Mouse (Mus musculus) cerebellum, adult 18-20 months (tissue): ENCODE measurements at regions not wholly inside any gene's neighbourhood (a gene's known extent, or its start where the extent isn't known, plus 50 kb on each side); places are given as distances from the start of the nearest gene placed in this dataset.

Experiments
- DNase-seq, 2 experiments: peaks; one replicate each; pipeline ENCODE4 v3.0.0; 2021

GRCm38 (mm10) chr10:91734691-91735090, 553.6 kb upstream of the Tmpo start:
- DNase-seq, result no peak

DNA sequence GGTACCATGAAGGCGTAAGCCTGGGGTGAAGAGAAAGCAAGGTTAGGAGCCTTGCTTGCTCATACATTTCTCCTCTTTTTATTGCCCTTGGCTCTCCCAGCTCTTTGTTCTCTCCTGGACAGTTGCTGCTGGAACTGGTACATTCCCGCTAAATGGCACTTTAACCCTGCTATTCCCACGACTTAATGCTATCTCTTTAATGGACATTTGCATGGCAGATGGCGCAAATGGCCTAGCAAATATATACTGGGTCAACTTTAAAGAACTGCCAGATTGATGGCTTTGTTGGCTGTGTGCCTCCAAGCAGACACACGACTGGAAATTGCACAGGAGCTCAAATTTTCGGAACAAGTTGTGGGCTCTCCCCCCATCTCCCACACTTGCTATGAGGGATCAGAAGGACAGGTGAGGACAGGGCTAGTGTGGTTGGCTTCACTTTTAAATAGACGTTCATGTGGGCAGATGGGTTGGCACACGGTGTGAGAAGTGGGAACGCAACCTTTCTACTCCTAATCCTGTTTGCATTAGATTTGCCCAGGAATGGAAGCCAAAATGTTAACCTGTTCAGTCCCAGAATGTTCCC, 551.0 kb upstream of the Tmpo start:
- DNase-seq, result no peak

- no peak for DNase-seq
Measured at GRCm38 (mm10) chr10:91730062-91730461, 548.9 kb upstream of the Tmpo start.

- peak; percentile 61 to 78 for DNase-seq
Measured at GRCm38 (mm10) chr10:91719561-91720371, 538.7 kb upstream of the Tmpo start.

DNA sequence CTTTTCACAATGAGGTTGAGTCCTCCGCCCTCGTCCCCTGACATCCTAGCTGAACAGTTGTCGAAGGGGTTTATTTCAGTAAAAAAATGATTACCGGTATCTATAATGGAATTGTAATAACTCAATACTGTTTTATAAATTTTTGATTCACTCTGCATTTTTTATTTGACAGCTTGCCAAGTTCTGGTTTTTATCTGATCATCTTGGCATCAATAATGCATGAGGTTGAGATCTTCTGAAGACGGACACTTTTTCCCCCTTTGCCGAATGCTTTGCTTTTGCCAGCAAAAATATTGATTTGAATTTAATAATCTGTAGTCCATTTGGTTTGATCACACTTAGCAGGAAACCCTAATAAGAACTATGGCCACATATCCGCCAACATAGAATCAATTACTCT, 535.5 kb upstream of the Tmpo start:
- no peak for DNase-seq

DNA sequence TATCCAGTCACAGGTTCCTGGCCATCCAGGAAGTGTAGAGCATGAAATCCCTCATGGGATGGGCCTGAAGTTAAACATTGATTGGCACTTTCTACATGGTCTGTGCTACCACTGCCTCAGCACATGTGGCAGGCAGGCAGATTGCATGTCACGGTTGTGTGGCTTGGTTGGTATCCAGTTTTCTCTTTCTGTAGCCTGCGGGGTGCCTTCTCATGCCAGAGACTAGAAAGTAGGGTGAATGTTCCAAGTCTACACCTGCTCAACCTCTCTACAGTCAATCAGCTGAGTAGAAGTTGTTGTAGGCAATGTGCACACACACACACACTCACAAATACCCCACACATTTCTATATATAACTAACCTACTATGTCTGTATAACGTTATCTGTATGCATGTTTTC, 533.5 kb upstream of the Tmpo start:
- DNase-seq, result no peak

DNA sequence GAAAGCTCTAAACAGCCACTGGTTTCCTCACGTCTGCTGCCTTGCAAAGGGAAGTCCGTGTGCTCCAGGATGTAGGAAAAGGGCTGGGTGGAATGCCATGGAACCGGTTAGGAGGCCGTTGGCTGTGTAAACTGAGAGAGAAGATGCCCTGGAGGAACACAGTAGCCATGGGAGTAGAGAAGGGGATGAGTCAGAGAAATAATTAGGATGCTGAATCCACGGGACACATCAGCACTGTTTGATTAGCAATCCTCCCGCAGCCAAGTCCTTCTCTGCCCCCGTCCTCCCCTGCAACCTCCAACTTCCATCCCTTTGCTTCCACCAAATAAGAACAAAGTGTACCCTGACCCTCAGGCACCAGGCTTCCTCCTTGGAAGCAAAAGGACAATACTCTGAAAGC, 532.4 kb upstream of the Tmpo start:
- no peak for DNase-seq

DNA sequence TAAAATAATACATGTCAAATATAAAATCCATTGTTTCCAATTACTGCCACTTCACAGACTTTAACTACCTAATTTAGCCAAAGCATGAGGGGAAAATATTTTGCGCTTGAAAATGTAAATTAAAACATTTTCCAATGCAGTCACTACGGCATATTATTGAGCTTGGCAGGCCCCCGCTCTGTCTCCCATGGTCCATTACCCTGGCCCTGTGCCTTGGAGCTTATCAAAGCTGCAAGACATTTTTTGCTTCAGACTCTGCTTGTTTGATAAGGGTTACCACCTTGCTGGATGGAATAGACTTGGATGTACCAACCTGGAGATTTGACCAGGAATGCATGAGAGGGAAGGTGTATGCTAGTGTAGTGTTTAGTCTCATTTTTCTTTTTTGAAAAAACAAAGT, 525.7 kb upstream of the Tmpo start:
- no peak for DNase-seq

DNA sequence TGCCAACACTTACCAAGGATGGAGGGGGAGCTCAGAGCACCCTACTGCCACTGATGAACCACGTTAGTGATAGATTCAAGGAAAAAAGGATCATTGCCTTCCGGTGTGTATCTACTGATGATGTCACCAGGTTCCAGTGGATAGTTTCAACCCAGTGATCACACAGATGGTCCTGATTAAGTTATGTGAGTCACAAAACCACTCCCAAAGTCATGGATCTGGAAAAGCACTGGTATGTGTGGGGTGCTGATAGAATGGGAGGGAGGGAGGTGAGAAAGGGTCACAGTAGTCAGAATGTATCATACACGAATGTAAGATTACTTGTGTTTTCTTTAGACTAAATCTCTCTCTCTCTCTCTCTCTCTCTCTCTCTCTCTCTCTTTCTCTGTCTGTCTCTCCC, 523.6 kb upstream of the Tmpo start:
- no peak for DNase-seq

- DNase-seq, result no peak
Measured at GRCm38 (mm10) chr10:91701822-91702221, 520.7 kb upstream of the Tmpo start.

DNA sequence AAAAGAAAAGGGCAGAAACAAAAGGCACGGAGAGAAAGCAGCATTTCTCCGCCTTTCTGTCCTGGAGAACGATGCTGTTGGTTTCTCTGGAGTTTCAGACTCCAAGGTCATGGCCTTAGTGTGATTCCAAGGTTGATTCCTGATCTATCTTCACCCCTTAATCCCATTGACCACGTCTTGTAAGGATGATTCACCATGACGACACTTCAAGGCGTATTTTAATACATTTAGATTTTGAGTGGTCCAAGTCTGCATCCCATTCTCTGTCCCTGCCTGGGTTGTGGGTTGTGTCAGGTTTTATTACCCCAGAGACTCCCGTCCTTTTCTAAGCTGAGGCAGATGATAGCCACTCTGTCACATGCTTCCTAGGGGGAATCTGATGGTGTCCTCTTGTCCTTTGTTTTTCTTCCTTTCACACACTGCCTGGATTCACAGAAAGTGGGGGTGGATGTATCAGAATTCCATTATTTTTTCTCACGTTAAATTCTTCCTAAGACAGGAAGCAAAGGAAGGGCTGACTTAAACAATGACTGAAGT, 505.0 kb upstream of the Tmpo start:
- no peak for DNase-seq

GRCm38 (mm10) chr10:91685164-91686027, 504.3 kb upstream of the Tmpo start:
- DNase-seq, result no peak

DNA sequence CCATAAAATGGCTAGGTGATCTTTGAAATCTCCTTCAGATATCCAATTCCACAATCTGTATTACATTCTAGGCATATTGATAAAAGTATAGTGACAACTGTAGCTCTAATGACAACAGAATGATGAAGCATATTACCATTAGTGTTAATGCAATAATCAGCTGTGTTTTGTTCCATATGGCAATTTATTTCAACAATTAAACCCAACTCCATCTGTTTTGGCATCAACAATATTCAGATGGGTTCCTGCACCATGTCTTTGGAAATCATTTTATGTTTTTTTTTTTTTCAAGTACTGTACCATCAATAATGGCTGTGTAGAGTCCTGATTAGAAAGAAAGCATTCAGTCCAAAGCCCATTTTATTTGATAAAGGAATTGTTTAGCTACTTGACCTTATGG, 498.5 kb upstream of the Tmpo start:
- no peak for DNase-seq

- no peak for DNase-seq
Measured at GRCm38 (mm10) chr10:91637911-91638310, 456.8 kb upstream of the Tmpo start.

DNA sequence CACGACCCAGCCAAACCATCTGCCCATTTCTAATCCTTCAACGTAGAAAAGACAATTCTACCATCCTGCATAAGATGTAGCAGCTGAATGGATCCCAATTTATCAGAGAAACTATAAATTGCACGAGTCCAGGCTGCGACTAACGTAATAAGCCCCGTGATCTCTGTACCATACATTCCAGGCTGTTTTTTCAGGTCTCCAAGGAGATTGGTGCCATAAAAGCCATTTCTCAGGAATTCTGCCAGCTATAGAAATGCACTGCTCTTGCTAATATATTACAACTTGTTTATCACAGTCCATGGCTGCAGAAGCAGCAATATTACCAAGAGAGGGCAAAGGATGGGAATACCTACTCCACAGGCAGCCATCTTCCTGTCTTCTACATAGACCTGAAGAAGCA, 447.6 kb upstream of the Tmpo start:
- no peak for DNase-seq

DNA sequence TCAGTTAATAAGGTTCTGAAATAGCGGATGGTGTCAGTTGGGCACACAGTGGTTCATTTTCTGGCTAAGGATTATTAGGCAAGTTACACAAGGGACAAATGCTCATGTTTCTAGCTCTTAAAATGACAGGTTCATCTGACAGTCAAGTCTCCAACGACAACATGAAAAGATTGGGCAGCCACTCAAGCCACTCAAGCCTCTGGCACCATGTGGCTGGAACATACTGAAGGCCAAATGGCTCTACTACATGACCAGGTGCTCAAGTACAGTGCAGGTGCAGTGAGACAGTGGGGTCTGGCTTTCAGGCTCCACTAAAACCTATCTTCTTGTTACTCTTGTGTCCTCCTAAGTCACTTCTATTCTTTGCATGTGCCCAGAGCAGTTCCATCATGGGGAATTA, 441.2 kb upstream of the Tmpo start:
- no peak for DNase-seq

GRCm38 (mm10) chr10:91613794-91614479, 432.8 kb upstream of the Tmpo start:
- no peak for DNase-seq

- DNase-seq, result no peak
Measured at GRCm38 (mm10) chr10:91612052-91612451, 430.9 kb upstream of the Tmpo start.

GRCm38 (mm10) chr10:91594891-91595290, 413.8 kb upstream of the Tmpo start:
- DNase-seq, result no peak

DNA sequence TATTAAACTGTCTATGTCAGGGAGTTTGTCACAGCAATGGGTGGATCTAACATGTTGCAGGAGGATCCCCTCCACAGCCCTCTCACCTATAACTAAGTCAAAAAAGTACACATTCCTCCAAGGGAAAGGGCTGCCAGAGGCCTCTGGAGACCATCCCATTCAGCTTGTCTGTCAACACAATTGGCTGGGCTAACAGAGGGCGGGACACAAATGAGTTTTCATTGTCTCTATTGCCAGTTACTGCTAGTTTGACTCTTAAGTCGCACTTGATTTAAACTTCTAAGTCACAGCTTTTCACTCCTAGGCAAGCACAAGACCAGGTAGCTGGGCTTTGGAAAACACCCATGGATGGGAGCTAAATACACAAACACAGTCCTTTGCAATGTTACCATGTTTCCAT, 412.3 kb upstream of the Tmpo start:
- no peak for DNase-seq

- no peak for DNase-seq
Measured at GRCm38 (mm10) chr10:91591845-91592244, 410.7 kb upstream of the Tmpo start.

- peak; percentile 15 to 36 for DNase-seq
Measured at GRCm38 (mm10) chr10:91591398-91591811, 410.3 kb upstream of the Tmpo start.

DNA sequence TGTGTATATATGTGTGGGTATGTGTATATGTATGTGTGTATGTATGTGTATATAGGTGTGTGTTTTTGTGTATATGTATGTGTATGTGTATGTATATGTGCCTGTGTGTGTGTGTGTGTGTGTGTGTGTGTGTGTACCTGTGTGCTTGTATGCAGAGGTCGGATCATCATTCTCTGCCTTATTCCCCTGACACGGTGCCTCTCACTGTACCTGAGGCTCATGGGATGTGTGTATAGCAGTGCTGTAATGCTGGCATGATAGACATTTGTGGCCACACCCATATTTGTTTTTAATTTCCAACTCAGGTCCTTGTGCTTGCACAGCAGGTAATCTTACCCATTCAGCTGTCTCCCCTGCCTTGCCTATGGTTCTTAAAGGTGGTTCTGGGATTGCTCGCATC, 402.1 kb upstream of the Tmpo start:
- no peak for DNase-seq
